Mouse (Mus musculus) neural tube, embryonic 12.5 days (tissue): ENCODE results near the gene Eif3g. TPM values are rescaled to one million over a fixed set of nuclear protein-coding genes. Genes with fewer than 3 reads are reported as not detected.
A peak's percentile ranks its signal among the peaks of the same experiment; 100 is the strongest.

Experiments
- ATAC-seq: fragments of 200-750 bp; cut with Nextera tagmentation; 2 replicates; pipeline ENCODE4 v1.8.0; 2017; ENCODE audit warnings: low read depth, mild to moderate bottlenecking, moderate TSS enrichment, moderate library complexity; ENCODE audit not compliant: low FRiP score
- H3K27ac ChIP-seq: fragments of 300-500 bp; sonication (generic); 2 replicates; pipeline ENCODE4 v1.5.1; 2016
- H3K27me3 ChIP-seq: fragments of 300-500 bp; sonication (generic); replicated peaks from 2 replicates; pipeline ENCODE4 v1.6.1; 2016; ENCODE audit warnings: mild to moderate bottlenecking
- H3K36me3 ChIP-seq: fragments of 300-500 bp; sonication (generic); 2 replicates; pipeline ENCODE4 v1.6.1; 2016; ENCODE audit warnings: mild to moderate bottlenecking
- H3K4me1 ChIP-seq: fragments of 300-500 bp; sonication (generic); 2 replicates; pipeline ENCODE4 v1.6.1; 2016
- H3K4me2 ChIP-seq: fragments of 300-500 bp; sonication (generic); replicated peaks from 2 replicates; pipeline ENCODE4 v1.6.1; 2016; ENCODE audit warnings: mild to moderate bottlenecking
- H3K4me3 ChIP-seq: fragments of 300-500 bp; sonication (generic); 2 replicates; pipeline ENCODE4 v1.5.1; 2016
- H3K9ac ChIP-seq: fragments of 300-500 bp; sonication (generic); 2 replicates; pipeline ENCODE4 v1.6.1; 2016; ENCODE audit warnings: mild to moderate bottlenecking
- H3K9me3 ChIP-seq: fragments of 300-500 bp; sonication (generic); 2 replicates; pipeline ENCODE4 v1.6.1; 2016; ENCODE audit warnings: mild to moderate bottlenecking
- whole genome bisulfite sequencing: fragments of 180-500 bp; shearing (Covaris S2); methylation state at CpG from one replicate; pipeline ENCODE4 v1.1.7; 2016; 5-methylcytosine and 5-hydroxymethylcytosine counted together
- polyA plus RNA-seq: library from polyadenylated mRNA; unstranded; fragments of >200 nt; fragmentation: Nextera tagmentation; extraction: Ambion mirVana; gene quantifications from 2 replicates; pipeline ENCODE4 v1.2.1, GENCODE M21; 2016

Eif3g gene
- 301 and 309 TPM in 2 replicates for polyA plus RNA-seq

DNA sequence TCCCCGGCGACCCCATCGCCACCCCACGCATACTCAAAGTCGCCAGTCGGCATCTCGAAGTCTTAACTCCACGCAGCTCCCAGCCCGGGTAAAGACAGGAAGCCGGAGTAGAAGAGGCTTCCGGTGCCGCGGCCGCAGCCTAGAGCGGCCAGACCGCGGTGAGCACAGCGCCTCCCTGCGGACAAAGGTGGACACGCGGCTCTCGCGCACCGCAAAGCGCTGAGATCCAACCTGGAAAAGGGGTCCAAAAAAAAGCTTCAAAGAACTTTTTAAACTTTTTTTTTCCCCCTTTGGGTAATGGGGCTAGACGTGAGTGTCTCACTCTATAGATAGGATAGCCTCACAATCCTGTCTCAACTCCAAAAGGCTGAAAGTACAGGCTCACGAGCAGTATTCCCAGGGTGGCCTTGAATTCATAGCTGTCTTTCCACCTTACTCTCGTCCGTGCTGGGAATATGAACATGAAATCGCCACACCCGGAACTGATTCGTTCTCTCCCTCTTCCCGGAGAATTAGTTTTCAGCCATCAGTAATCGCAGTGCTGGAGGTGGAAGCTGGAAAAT lies at the start of gene Eif3g:
Gene Eif3g, minus strand, starts transcription at position 113 of the 563 bp plus-strand sequence.
- peak; percentile 85 for ATAC-seq
- H3K27ac ChIP-seq = no peak within 1 kb of the TSS; the same call in 1 of the 2 replicates
- no peaks in the 10 kb centered on the region for H3K9me3 ChIP-seq
- WGBS = 6% methylated on average over 34 of the region's 34 CpGs
- peaks cover 12% of the 10 kb centered on the region for H3K4me1 ChIP-seq
- peaks cover 37% of the 10 kb centered on the region for H3K36me3 ChIP-seq
- peak within 1 kb of the TSS; percentile 98 for H3K4me3 ChIP-seq
- H3K9ac ChIP-seq = peak within 1 kb of the TSS; percentile 93
- peak within 1 kb of the TSS; percentile 89 for H3K4me2 ChIP-seq
- H3K27me3 ChIP-seq = no peaks in the 10 kb centered on the region

- Histone ChIP-seq H3K27me3 (no peaks in the 10 kb centered on the region), H3K9me3 (no peaks in the 10 kb centered on the region), H3K4me1 (peaks cover 23% of the 10 kb centered on the region), H3K4me3 (no peak overlapping the region), H3K27ac (no peak overlapping the region), H3K9ac (no peak overlapping the region), H3K36me3 (peaks cover 11% of the 10 kb centered on the region), H3K4me2 (no peak overlapping the region)
- WGBS = 87% methylated on average over 16 of the region's 16 CpGs
- ATAC-seq = no peak
Measured at GRCm38 (mm10) chr9:20946066-20946880, 47.9 kb upstream of the Eif3g start.

DNA sequence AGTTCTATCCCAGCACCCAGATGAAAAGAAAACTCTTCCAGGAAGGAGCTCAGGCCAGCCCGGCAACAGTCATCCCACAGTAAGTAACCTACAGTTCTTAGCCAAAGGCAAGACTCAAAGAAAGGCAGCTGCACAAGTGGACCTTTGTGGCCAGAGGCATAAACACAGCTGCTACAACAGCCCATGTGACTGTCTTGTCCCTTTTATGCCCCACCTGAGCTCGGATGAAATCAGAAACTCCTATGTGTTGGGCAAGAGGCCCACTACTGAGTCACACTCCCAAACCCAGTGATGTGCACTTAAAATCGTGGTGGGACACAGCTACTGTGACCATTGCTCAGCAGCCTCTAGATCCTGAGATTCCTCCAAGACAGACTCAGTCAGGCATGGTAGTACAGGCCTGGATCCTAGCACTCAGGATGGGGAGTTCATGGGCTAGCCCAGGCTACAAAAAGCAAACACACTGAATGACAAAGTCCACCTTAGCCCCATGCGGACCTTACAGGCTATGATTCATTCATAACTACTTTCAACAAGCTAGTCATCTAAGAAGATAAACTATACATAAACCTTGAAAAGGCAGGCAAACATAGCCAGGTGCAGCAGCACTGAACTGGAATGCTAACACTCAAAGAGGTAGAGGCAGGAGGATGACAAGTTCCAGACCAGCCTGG lies 46.4 kb upstream of the Eif3g start:
- Histone ChIP-seq H3K27me3 (no peaks in the 10 kb centered on the region), H3K4me1 (peaks cover 13% of the 10 kb centered on the region; the same call in 1 of the 2 replicates), H3K27ac (no peak overlapping the region), H3K36me3 (peaks cover 25% of the 10 kb centered on the region), H3K9me3 (no peaks in the 10 kb centered on the region), H3K4me2 (no peak overlapping the region), H3K4me3 (no peak overlapping the region), H3K9ac (no peak overlapping the region)
- ATAC-seq = no peak
- 65% methylated on average over 4 of the region's 4 CpGs for WGBS

- 8% methylated on average over 2 of the region's 2 CpGs for WGBS
- Histone ChIP-seq H3K27me3 (no peaks in the 10 kb centered on the region), H3K9me3 (no peaks in the 10 kb centered on the region), H3K27ac (no peak overlapping the region), H3K4me2 (no peak overlapping the region), H3K36me3 (peaks cover 34% of the 10 kb centered on the region), H3K4me1 (peaks cover 13% of the 10 kb centered on the region; the same call in 1 of the 2 replicates), H3K9ac (0 out of 2 replicates have a peak overlapping the region, but pooled peaks have one; percentile 6), H3K4me3 (no peak overlapping the region)
- peak; percentile 41; the same call in 1 of the 2 replicates for ATAC-seq
Measured at GRCm38 (mm10) chr9:20943911-20944310, 45.5 kb upstream of the Eif3g start.

DNA sequence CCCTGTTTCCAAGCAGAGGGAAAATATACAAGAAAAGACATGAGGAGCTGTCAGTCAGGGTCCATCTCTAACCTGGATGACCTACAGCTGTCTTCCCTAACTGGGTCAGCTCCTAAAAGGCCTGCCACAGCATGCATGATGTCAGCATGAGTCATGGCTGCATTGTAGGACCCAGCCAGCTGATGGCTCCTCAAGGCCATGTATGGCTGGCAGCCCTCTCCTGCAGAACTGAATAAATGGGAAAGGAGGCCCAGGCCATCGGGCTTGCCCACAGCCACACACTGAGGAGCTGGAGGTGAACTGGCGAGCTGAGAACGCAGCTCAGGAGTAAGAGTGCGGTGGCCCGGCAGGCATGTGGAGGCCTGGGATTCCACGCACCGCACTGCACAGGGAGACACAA lies 45.0 kb upstream of the Eif3g start:
- H3K4me3 ChIP-seq = no peak overlapping the region
- no peaks in the 10 kb centered on the region for H3K9me3 ChIP-seq
- peaks cover 39% of the 10 kb centered on the region for H3K36me3 ChIP-seq
- peaks cover 13% of the 10 kb centered on the region; the same call in 1 of the 2 replicates for H3K4me1 ChIP-seq
- H3K27ac ChIP-seq = no peak overlapping the region
- H3K27me3 ChIP-seq = no peaks in the 10 kb centered on the region
- no peak overlapping the region for H3K9ac ChIP-seq
- ATAC-seq = no peak
- H3K4me2 ChIP-seq = no peak overlapping the region
- 96% methylated on average over 7 of the region's 7 CpGs for WGBS

DNA sequence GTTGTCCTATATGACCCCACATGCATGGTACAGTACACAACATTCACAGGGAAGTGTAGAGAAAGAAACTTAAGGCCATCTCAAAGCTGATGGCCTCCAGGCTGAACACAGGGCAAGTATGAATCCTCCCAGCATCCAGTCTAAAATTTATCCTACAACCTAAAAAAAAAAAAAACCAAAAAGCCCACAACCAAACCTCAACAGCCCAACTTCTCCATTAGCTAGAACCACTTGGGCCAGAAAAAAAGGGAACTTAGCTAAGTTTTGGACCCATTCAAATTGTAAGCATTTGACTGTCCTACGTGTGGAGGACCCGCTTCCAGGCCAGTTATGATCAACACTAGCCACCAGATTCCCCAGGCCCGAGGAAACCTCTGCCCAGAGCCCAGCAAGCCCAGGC lies 24.8 kb upstream of the Eif3g start:
- Histone ChIP-seq H3K36me3 (peaks cover 98% of the 10 kb centered on the region), H3K9ac (no peak overlapping the region), H3K27me3 (no peaks in the 10 kb centered on the region), H3K4me3 (no peak overlapping the region), H3K4me1 (no peaks in the 10 kb centered on the region), H3K27ac (no peak overlapping the region), H3K4me2 (no peak overlapping the region), H3K9me3 (no peaks in the 10 kb centered on the region)
- no peak for ATAC-seq
- WGBS = 96% methylated on average over 3 of the region's 3 CpGs

DNA sequence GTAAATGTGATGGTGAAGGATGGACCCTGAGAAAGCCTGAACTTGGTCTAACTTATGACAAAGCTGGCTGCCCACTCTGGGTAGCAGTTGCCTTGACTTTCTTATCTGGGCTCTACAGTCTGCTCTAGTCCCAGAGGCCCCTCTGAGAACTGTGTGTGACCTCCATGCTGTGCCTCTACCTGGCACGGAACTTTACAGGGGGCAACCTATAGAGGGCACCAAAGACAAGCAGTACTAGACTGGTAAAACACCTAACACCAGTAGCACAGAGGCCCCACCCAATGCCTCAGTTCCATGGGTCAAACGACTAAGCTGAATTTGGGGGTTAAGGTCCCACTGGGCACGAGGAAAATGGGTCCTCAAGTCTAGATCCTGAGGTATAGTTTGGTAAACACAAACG lies 17.7 kb upstream of the Eif3g start:
- ATAC-seq = no peak
- WGBS = 87% methylated on average over 4 of the region's 4 CpGs
- Histone ChIP-seq H3K4me2 (no peak overlapping the region), H3K27me3 (no peaks in the 10 kb centered on the region), H3K4me1 (no peaks in the 10 kb centered on the region), H3K9ac (no peak overlapping the region), H3K4me3 (no peak overlapping the region), H3K36me3 (peaks cover 100% of the 10 kb centered on the region), H3K9me3 (no peaks in the 10 kb centered on the region), H3K27ac (no peak overlapping the region)

DNA sequence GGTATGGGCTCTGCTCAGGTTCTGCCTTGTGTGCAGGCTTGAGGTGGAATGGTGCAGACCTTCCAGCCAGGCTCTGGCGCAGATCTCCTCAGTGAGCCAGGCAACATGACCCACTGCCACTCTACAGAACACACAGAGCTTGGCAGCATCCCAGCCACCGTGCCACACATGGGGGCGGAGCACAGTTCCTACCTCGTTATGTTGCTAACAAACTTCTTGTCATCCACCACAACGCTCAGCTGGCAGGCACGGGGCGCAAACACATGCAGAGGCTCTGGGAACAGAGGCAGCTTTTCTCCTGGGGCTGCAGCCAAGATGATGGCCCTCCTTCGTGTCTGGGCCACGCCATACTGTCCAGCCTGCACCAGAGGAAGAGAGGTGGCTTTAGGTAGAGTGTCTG lies 11.5 kb upstream of the Eif3g start:
- WGBS = 96% methylated on average over 9 of the region's 9 CpGs

DNA sequence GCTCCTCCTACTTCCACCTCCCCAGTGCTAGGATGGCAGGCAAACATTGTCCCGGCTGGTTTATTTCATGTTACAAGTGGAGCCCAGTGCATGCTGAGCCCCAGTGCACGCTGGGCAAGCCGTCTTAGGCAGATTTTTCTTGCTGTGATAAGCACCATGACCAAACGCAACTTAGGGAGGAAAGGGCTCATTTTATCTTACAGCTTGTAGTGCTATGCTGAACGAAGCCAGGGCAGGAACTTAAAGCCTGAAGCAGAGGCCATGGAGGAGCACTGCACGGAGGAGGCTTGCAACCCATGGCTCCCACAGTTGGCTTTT lies 3.7 kb upstream of the Eif3g start:
- H3K27ac ChIP-seq = no peak overlapping the region
- H3K27me3 ChIP-seq = no peaks in the 10 kb centered on the region
- H3K9me3 ChIP-seq = no peaks in the 10 kb centered on the region
- H3K4me2 ChIP-seq = no peak overlapping the region
- H3K4me1 ChIP-seq = peaks cover 10% of the 10 kb centered on the region
- H3K36me3 ChIP-seq = peaks cover 19% of the 10 kb centered on the region
- no peak overlapping the region for H3K9ac ChIP-seq
- no peak overlapping the region for H3K4me3 ChIP-seq
- WGBS = 46% methylated on average over 6 of the region's 6 CpGs
- ATAC-seq = no peak

More for the DNA sequence above, 11.5 kb upstream of the Eif3g start:
- Histone ChIP-seq H3K9me3 (no peaks in the 10 kb centered on the region), H3K4me1 (no peaks in the 10 kb centered on the region), H3K9ac (no peak overlapping the region), H3K4me3 (no peak overlapping the region), H3K27me3 (no peaks in the 10 kb centered on the region), H3K36me3 (peaks cover 95% of the 10 kb centered on the region), H3K4me2 (no peak overlapping the region), H3K27ac (no peak overlapping the region)
- ATAC-seq = no peak

GRCm38 (mm10) chr9:20901466-20902173 lies 3.2 kb upstream of the Eif3g start:
- Histone ChIP-seq H3K4me1 (peaks cover 12% of the 10 kb centered on the region), H3K4me3 (no peak overlapping the region), H3K27me3 (no peaks in the 10 kb centered on the region), H3K4me2 (no peak overlapping the region), H3K27ac (no peak overlapping the region), H3K9me3 (no peaks in the 10 kb centered on the region), H3K9ac (no peak overlapping the region), H3K36me3 (peaks cover 20% of the 10 kb centered on the region)
- ATAC-seq = no peak
- 17% methylated on average over 13 of the region's 13 CpGs for WGBS

DNA sequence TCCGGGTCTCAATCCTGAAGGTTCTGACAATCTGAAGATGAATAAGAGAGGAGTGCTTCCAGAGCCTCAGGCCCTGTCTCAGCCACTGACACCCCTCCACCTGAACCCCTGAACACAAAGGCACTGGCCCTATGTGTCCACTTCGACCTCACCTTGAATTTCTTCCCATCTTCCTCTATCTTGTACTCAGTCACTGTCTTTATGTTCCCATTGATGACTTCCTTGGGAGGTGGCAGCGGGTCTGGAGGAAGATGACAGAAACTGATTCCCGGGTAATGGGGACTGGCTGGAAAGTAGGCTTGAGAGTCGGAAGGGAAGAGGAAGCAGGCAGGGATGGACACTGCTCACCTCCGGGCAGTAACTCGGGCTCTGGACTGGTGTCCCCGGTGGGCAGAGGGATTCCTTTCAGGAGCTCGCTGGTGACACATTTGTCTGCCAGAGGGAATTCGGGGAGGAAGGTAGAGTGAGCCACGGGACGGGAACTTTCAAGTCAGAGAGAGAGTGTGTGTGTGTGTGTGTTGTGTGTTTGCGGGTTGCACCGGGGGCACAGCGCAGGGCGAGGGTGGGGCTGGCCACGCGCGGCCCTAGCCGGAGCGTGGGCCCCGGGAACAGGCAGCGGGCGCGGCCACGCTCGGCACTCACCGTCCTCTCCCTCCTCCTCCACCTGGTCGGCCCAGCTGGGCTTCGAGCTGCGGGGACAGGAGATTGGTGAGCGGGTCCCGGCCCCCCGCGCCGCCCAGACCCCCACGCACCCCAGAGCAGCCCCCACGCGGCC lies 500 bp downstream of the Eif3g start:
- Histone ChIP-seq H3K4me1 (peaks cover 12% of the 10 kb centered on the region), H3K4me3 (peak overlapping the region; percentile 98), H3K4me2 (peak overlapping the region; percentile 89), H3K27ac (no peak overlapping the region; the same call in 1 of the 2 replicates), H3K9me3 (no peaks in the 10 kb centered on the region), H3K36me3 (peaks cover 44% of the 10 kb centered on the region), H3K27me3 (no peaks in the 10 kb centered on the region), H3K9ac (peak overlapping the region; percentile 93)
- 5% methylated on average over 30 of the region's 39 CpGs for WGBS
- peak; percentile 58; the same call in 1 of the 2 replicates for ATAC-seq
